In the genomic region with DNA sequence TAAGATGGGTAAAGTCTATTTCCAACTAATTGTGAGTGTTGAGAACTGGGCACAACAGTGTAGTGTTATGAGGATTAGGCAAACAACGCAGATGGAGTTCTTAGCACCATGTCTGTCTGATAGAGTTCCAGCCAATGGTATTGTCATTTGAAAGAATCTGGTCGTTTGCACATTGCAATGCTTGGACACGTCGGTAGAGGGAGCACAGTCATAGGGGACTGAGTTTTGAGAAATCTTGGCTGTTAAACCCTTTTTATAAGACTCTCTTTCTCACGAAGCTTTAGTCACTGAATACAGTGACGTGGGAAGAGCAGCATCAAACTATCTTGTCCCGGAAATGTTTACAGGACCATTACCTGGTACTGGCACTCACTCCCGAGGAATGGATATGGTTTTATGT, we compare ENCODE assay signal across 9 mouse cellular contexts. TPM values are rescaled to one million over a fixed set of nuclear protein-coding genes. Genes with fewer than 3 reads are reported as not detected.
A peak's percentile ranks its signal among the peaks of the same experiment; 100 is the strongest.
DNase-seq lines count a peak whose midpoint lies in the region; ATAC-seq and TF ChIP-seq lines count a peak whose summit lies in the region.
"Had no signal": no experiment of that assay in that cellular context is flagged by ENCODE, and none has a peak within 500 bp of the region (broad histone marks: within the 10 kb centered on the region; RNA-seq: fewer than 3 reads in every experiment).

No protein-coding gene starts in this region.

- no peak for TF ChIP-seq EP300 in MEL (IDR thresholded peaks at IDR 0.05; ENCODE audit: low read depth in 1 of 2, low read length in 2 of 2)

- TF ChIP-seq RAD21 in MEL (IDR thresholded peaks at IDR 0.05; ENCODE audit: low read depth, low read length): peak; percentile 62

- no peaks in the 10 kb centered on the region for H3K9me3 ChIP-seq in MEL (replicated peaks; ENCODE audit: insufficient read depth, low read length)
- no peaks in the 10 kb centered on the region for H3K9me3 ChIP-seq in lung, embryonic 14.5 days (ENCODE audit: low read depth, low read length)

- H3K79me2 ChIP-seq in MEL (ENCODE audit: control insufficient read depth, insufficient read depth, low read length, poor library complexity): no peaks in the 10 kb centered on the region

- no peak overlapping the region for H3K4me2 ChIP-seq in lung, embryonic 14.5 days

- DNase-seq in 416B (ENCODE audit: low read depth) (peak; percentile 80), MEL (ENCODE audit: low read depth, low spot score) (peak; percentile 50)
- DNase-seq in cerebellum, adult 18-20 months: peak; percentile 56 to 59
- DNase-seq in forelimb bud, embryonic 11.5 days (ENCODE audit: low read depth, low spot score): peak; percentile 73
- peak; percentile 62 for DNase-seq in kidney, postnatal 14 days
- DNase-seq in lung, embryonic 14.5 days: peak; percentile 91
- peak; percentile 64 for DNase-seq in right cerebral cortex, adult 18-20 months
- DNase-seq in urinary bladder, postnatal 25 days (ENCODE audit: low spot score): peak; percentile 67

- no peak overlapping the region for H3K9ac ChIP-seq in MEL (ENCODE audit: control insufficient read depth, low read depth, low read length, poor library complexity, severe bottlenecking)
- H3K9ac ChIP-seq in lung, embryonic 14.5 days: no peak overlapping the region

- no peak for TF ChIP-seq POLR2A in MEL (IDR thresholded peaks at IDR 0.05; ENCODE audit: control insufficient read depth in 1 of 2, insufficient read depth in 1 of 2, low read depth in 1 of 2, low read length in 2 of 2, poor library complexity in 1 of 2)

- TF ChIP-seq CTCF in MEL (IDR thresholded peaks at IDR 0.05 in 2 of 3, conservative IDR thresholded peaks at IDR 0.05 in 1 of 3; ENCODE audit: control insufficient read depth in 1 of 3, insufficient read depth in 1 of 3, low read depth in 2 of 3, low read length in 3 of 3, poor library complexity in 1 of 3, severe bottlenecking in 1 of 3): peak; percentile 54 to 71 (median 60)
- TF ChIP-seq CTCF in lung, embryonic 14.5 days (IDR thresholded peaks at IDR 0.05; ENCODE audit: low read depth): peak; percentile 92

- no peaks in the 10 kb centered on the region for H3K27me3 ChIP-seq in MEL (ENCODE audit: control insufficient read depth in 1 of 2, insufficient read depth in 2 of 2, low read length in 2 of 2)
- H3K27me3 ChIP-seq in lung, embryonic 14.5 days (ENCODE audit: insufficient read depth, low read length): no peaks in the 10 kb centered on the region

- no peak for ATAC-seq in lung, embryonic 14.5 days (ENCODE audit: insufficient read depth)

- H3K4me3 ChIP-seq in MEL (ENCODE audit: control insufficient read depth in 1 of 2, insufficient read depth in 1 of 2, low read depth in 2 of 2, low read length in 2 of 2): no peak overlapping the region
- no peak overlapping the region for H3K4me3 ChIP-seq in lung, embryonic 14.5 days (ENCODE audit: low read depth, low read length)

- H3K27ac ChIP-seq in MEL (ENCODE audit: control insufficient read depth, low read depth, low read length): no peak overlapping the region
- H3K27ac ChIP-seq in lung, embryonic 14.5 days (ENCODE audit: low read depth): no peak overlapping the region

- no peaks in the 10 kb centered on the region for H3K36me3 ChIP-seq in MEL (ENCODE audit: control insufficient read depth in 1 of 2, insufficient read depth in 2 of 2, low read length in 2 of 2)
- no peaks in the 10 kb centered on the region for H3K36me3 ChIP-seq in lung, embryonic 14.5 days (ENCODE audit: insufficient read depth)

- 20% methylated on average over 8 of the region's 8 CpGs for WGBS in lung, embryonic 14.5 days

- no peaks in the 10 kb centered on the region for H3K4me1 ChIP-seq in MEL (ENCODE audit: control insufficient read depth in 1 of 2, insufficient read depth in 2 of 2, low read length in 2 of 2)
- 0 out of 2 replicates have a peak, but pooled peaks cover 3% of the 10 kb centered on the region for H3K4me1 ChIP-seq in lung, embryonic 14.5 days (ENCODE audit: insufficient read depth)

TF ChIP-seq in MEL, 35 proteins besides CTCF, POLR2A, EP300 and RAD21:
- TF ChIP-seq HCFC1 (IDR thresholded peaks at IDR 0.05; ENCODE audit: low read depth, low read length): no peak
- TF ChIP-seq E2F4 (IDR thresholded peaks at IDR 0.05; ENCODE audit: borderline replicate concordance, low read depth, low read length): no peak
- no peak for TF ChIP-seq POLR2AphosphoS2 (IDR thresholded peaks at IDR 0.05; ENCODE audit: low read length)
- TF ChIP-seq TCF12 (IDR thresholded peaks at IDR 0.05; ENCODE audit: low read depth, low read length): no peak
- peak; percentile 63 for TF ChIP-seq SMC3 (IDR thresholded peaks at IDR 0.05; ENCODE audit: low read depth, low read length)
- no peak for TF ChIP-seq USF2 (IDR thresholded peaks at IDR 0.05; ENCODE audit: borderline replicate concordance in 1 of 2, insufficient read depth in 1 of 2, low read depth in 1 of 2, low read length in 2 of 2)

RNA-seq across cellular contexts. Expression of a gene that starts 17.1 kb away (rescaled TPM):
- total RNA-seq in MEL (2012; rRNA removed): not detected in 2 replicates
- polyA plus RNA-seq in MEL (2012; ENCODE audit: insufficient read depth in 1 of 2, insufficient read length in 2 of 2, low read depth in 1 of 2, low replicate concordance in 2 of 2, missing spikeins in 1 of 2): not detected
- polyA plus RNA-seq in lung, embryonic 14.5 days (2014; fragmentation: Nextera tagmentation; extraction: Ambion mirVana): 3.2 and 4.0 TPM in 2 replicates
- total RNA-seq: gastrocnemius, adult 8-10 months had no signal
